Mouse (Mus musculus) monocyte, adult 5-6 weeks (primary cell): Measurements from ENCODE around the gene Ccdc86. TPM values are rescaled to one million over a fixed set of nuclear protein-coding genes. Genes with fewer than 3 reads are reported as not detected.

Experiments
- total RNA-seq: library from RNA; stranded (forward); fragments of 200-1000, 200-491, 200-594 nt; gene quantifications from 3 replicates; pipeline ENCODE4 v1.2.3, GENCODE M21; 2017

The Ccdc86 gene
- total RNA-seq, 1 experiment from 2014 or later = 16.1 TPM

Other genes starting within 250 kb of the Ccdc86 start
- gene Cd5, start 210.3 kb downstream of the Ccdc86 start, total RNA-seq = 1.0 to 3.1 TPM in 2 of 3 replicates, not detected in the other
- gene Cd6, start 119.2 kb downstream of the Ccdc86 start, total RNA-seq = 1.8 to 3.3 TPM (median 2.2 TPM) in 3 replicates
- gene Slc15a3, start 109.5 kb downstream of the Ccdc86 start, total RNA-seq = 23.9 to 28.8 TPM (median 26.8 TPM) in 3 replicates
- 0.58 TPM in 1 of 3 replicates, not detected in the others for gene Tmem132a, start 79.3 kb downstream of the Ccdc86 start, total RNA-seq
- 32.4 to 64.6 TPM (median 53.0 TPM) in 3 replicates for gene Tmem109, start 67.3 kb downstream of the Ccdc86 start, total RNA-seq
- 74.0 to 103 TPM (median 96.6 TPM) in 3 replicates for gene Prpf19, start 54.0 kb downstream of the Ccdc86 start, total RNA-seq
- not detected in 3 replicates for gene Zp1, start 28.6 kb downstream of the Ccdc86 start, total RNA-seq
- gene Ptgdr2, start 12.1 kb downstream of the Ccdc86 start, total RNA-seq = 0.75 to 1.6 TPM in 2 of 3 replicates, not detected in the other
- not detected in 3 replicates for gene Ms4a10, start 25.4 kb upstream of the Ccdc86 start, total RNA-seq
- 0.67 to 2.7 TPM in 2 of 3 replicates, not detected in the other for gene Ms4a15, start 44.0 kb upstream of the Ccdc86 start, total RNA-seq
- gene Ms4a18, start 68.8 kb upstream of the Ccdc86 start, total RNA-seq = not detected in 3 replicates
- gene Ms4a8a, start 131.8 kb upstream of the Ccdc86 start, total RNA-seq = 1.1 to 8.6 TPM (median 4.5 TPM) in 3 replicates
- 3.3 TPM in 1 of 3 replicates, not detected in the others for gene 1700017D01Rik, start 181.6 kb upstream of the Ccdc86 start, total RNA-seq
- not detected in 3 replicates for gene 1700025F22Rik, start 216.1 kb upstream of the Ccdc86 start, total RNA-seq
- gene Ms4a13, start 247.5 kb upstream of the Ccdc86 start, total RNA-seq = not detected in 3 replicates